Mouse (Mus musculus) small intestine, adult 2 months (tissue): ENCODE results near the gene Hes3. TPM values are rescaled to one million over a fixed set of nuclear protein-coding genes. Genes with fewer than 3 reads are reported as not detected.

Experiments
- H3K27ac ChIP-seq: fragments of 200-500 bp; 2 replicates; pipeline ENCODE4 v1.5.1; 2012; ENCODE audit warnings: low read depth, low read length, control low read depth, inconsistent platforms; ENCODE audit not compliant: insufficient read depth
- H3K27me3 ChIP-seq: fragments of 200-500 bp; 2 replicates; pipeline ENCODE4 v1.6.1; 2012; ENCODE audit warnings: mild to moderate bottlenecking, moderate library complexity, low read length, inconsistent platforms; ENCODE audit not compliant: control insufficient read depth, insufficient read depth
- H3K36me3 ChIP-seq: fragments of 200-500 bp; 2 replicates; pipeline ENCODE4 v1.6.1; 2012; ENCODE audit warnings: mild to moderate bottlenecking, low read length, control low read depth, inconsistent platforms; ENCODE audit not compliant: control insufficient read depth, insufficient read depth
- H3K4me1 ChIP-seq: fragments of 200-500 bp; 2 replicates; pipeline ENCODE4 v1.6.1; 2012; ENCODE audit warnings: low read length, inconsistent platforms, mixed read lengths; ENCODE audit not compliant: control insufficient read depth, insufficient read depth, insufficient read length
- H3K4me3 ChIP-seq: fragments of 200-500 bp; 2 replicates; pipeline ENCODE4 v1.5.1; 2012; ENCODE audit warnings: low read depth, mild to moderate bottlenecking, control low read depth, inconsistent platforms, low read length, moderate library complexity
- CTCF ChIP-seq: fragments of 200-500 bp; IDR thresholded peaks from 2 replicates; pipeline ENCODE4 v1.5.1; 2012; ENCODE audit warnings: low read depth, mild to moderate bottlenecking, control low read depth, inconsistent platforms, low read length, moderate library complexity, mixed read lengths; ENCODE audit not compliant: insufficient replicate concordance, insufficient read length; ENCODE audit errors: extremely low read depth
- POLR2A ChIP-seq: fragments of 200-500 bp; IDR thresholded peaks from 2 replicates; pipeline ENCODE4 v1.6.1; 2012; ENCODE audit warnings: low read depth, mild to moderate bottlenecking, control low read depth, inconsistent platforms, low read length, moderate library complexity
- WGBS: fragments of 180-500 bp; shearing (Covaris S2); methylation state at CpG from one replicate; pipeline ENCODE4 v1.1.7; 2018; 5-methylcytosine and 5-hydroxymethylcytosine counted together
- polyA plus RNA-seq: library from polyadenylated mRNA; depleted of rRNA; stranded (reverse); fragments of >200 nt; gene quantifications from 2 replicates; pipeline ENCODE4 v1.2.3, GENCODE M21; 2012

Hes3 gene
- polyA plus RNA-seq, 1 experiment, result not detected

- H3K27ac ChIP-seq, result no peak overlapping the region
- H3K36me3 ChIP-seq, result peaks cover 32% of the 10 kb centered on the region
- 87% methylated on average over 10 of the region's 10 CpGs for WGBS
- no peak overlapping the region for H3K4me3 ChIP-seq
- H3K4me1 ChIP-seq, result peaks cover 4% of the 10 kb centered on the region; the same call in 1 of the 2 replicates
- no peaks in the 10 kb centered on the region for H3K27me3 ChIP-seq
- TF ChIP-seq POLR2A, result no peak
- no peak for TF ChIP-seq CTCF
These were observed 11.7 kb upstream of the Hes3 start for GRCm38 (mm10) chr4:152303172-152303571.

GRCm38 (mm10) chr4:152302012-152302411 is 10.6 kb upstream of the Hes3 start:
- peaks cover 32% of the 10 kb centered on the region for H3K36me3 ChIP-seq
- peaks cover 7% of the 10 kb centered on the region; the same call in 1 of the 2 replicates for H3K4me1 ChIP-seq
- H3K27ac ChIP-seq, result no peak overlapping the region
- no peak for TF ChIP-seq CTCF
- no peak for TF ChIP-seq POLR2A
- 80% methylated on average over 11 of the region's 11 CpGs for WGBS
- no peaks in the 10 kb centered on the region for H3K27me3 ChIP-seq
- no peak overlapping the region for H3K4me3 ChIP-seq

- Histone ChIP-seq H3K4me1 (peaks cover 13% of the 10 kb centered on the region; the same call in 1 of the 2 replicates), H3K27ac (no peak overlapping the region), H3K27me3 (no peaks in the 10 kb centered on the region), H3K36me3 (peaks cover 32% of the 10 kb centered on the region), H3K4me3 (no peak overlapping the region)
- no peak for TF ChIP-seq POLR2A
- no peak for TF ChIP-seq CTCF
- WGBS, result 95% methylated on average over 8 of the region's 8 CpGs
These were observed 8.9 kb upstream of the Hes3 start for GRCm38 (mm10) chr4:152300375-152300774.

- Histone ChIP-seq H3K4me3 (peak overlapping the region; percentile 8), H3K4me1 (peaks cover 13% of the 10 kb centered on the region; the same call in 1 of the 2 replicates), H3K27me3 (no peaks in the 10 kb centered on the region), H3K36me3 (peaks cover 24% of the 10 kb centered on the region), H3K27ac (no peak overlapping the region)
- TF ChIP-seq POLR2A (no peak), CTCF (no peak)
- WGBS, result 88% methylated on average over 14 of the region's 14 CpGs
These were observed 7.4 kb upstream of the Hes3 start for GRCm38 (mm10) chr4:152298836-152299235.

- Histone ChIP-seq H3K27ac (peak within 1 kb of the TSS; percentile 81), H3K27me3 (peaks cover 11% of the 10 kb centered on the region; the same call in 1 of the 2 replicates), H3K4me3 (peak within 1 kb of the TSS; percentile 85), H3K4me1 (peaks cover 13% of the 10 kb centered on the region; the same call in 1 of the 2 replicates), H3K36me3 (peaks cover 10% of the 10 kb centered on the region; the same call in 1 of the 2 replicates)
- WGBS, result under 1% methylated on average over 119 of the region's 119 CpGs
- TF ChIP-seq POLR2A, result peak; percentile 66; the same call in 1 of the 2 replicates
- no peak for TF ChIP-seq CTCF
These were observed 5.7 kb upstream of the Hes3 start, which contains the start of gene Icmt for GRCm38 (mm10) chr4:152296874-152297861. Gene Icmt, plus strand, starts transcription at chr4:152297227.

GRCm38 (mm10) chr4:152296371-152296770 is 4.9 kb upstream of the Hes3 start:
- Histone ChIP-seq H3K4me1 (peaks cover 13% of the 10 kb centered on the region; the same call in 1 of the 2 replicates), H3K4me3 (peak overlapping the region; percentile 66), H3K27me3 (peaks cover 19% of the 10 kb centered on the region), H3K27ac (peak overlapping the region; percentile 81), H3K36me3 (peaks cover 7% of the 10 kb centered on the region; the same call in 1 of the 2 replicates)
- TF ChIP-seq POLR2A (no peak), CTCF (no peak)
- 4% methylated on average over 8 of the region's 8 CpGs for WGBS

GRCm38 (mm10) chr4:152295916-152296315 is 4.5 kb upstream of the Hes3 start:
- Histone ChIP-seq H3K4me3 (no peak overlapping the region), H3K4me1 (peaks cover 13% of the 10 kb centered on the region; the same call in 1 of the 2 replicates), H3K27me3 (peaks cover 24% of the 10 kb centered on the region), H3K27ac (no peak overlapping the region), H3K36me3 (peaks cover 7% of the 10 kb centered on the region; the same call in 1 of the 2 replicates)
- WGBS, result 19% methylated on average over 4 of the region's 4 CpGs
- TF ChIP-seq POLR2A (no peak), CTCF (no peak)
